Mouse (Mus musculus) bone marrow macrophage, adult 2 months (primary cell): Measurements from ENCODE around the gene Klk12.

ENCODE experiments used
- CTCF ChIP-seq: IDR thresholded peaks from 2 replicates; pipeline ENCODE4 v1.5.1; 2012; ENCODE audit warnings: low read depth, mild to moderate bottlenecking, low read length, moderate library complexity
- POLR2A ChIP-seq: IDR thresholded peaks from 2 replicates; pipeline ENCODE4 v1.6.1; 2012; ENCODE audit warnings: mild to moderate bottlenecking, low read depth, low read length, borderline replicate concordance

GRCm38 (mm10) chr7:43797844-43798462 lies 29.3 kb downstream of the Klk12 start:
- no peak for TF ChIP-seq CTCF
- TF ChIP-seq POLR2A = no peak
